Mouse (Mus musculus) lung, embryonic 14.5 days (tissue): ENCODE data around the gene Commd7. TPM values are rescaled to one million over a fixed set of nuclear protein-coding genes. Genes with fewer than 3 reads are reported as not detected.

ENCODE experiments used
- ATAC-seq: fragments of 200-750 bp; cut with Nextera tagmentation; 2 replicates; pipeline ENCODE4 v1.8.0; 2017; ENCODE audit warnings: mild to moderate bottlenecking, moderate TSS enrichment, moderate library complexity; ENCODE audit not compliant: insufficient read depth
- DNase-seq: peaks from one replicate; pipeline ENCODE4 v3.0.0-alpha.2; 2015
- H3K27ac ChIP-seq: fragments of 300-500 bp; sonication (generic); 2 replicates; pipeline ENCODE4 v1.5.1; 2014; ENCODE audit warnings: low read depth, mild to moderate bottlenecking, moderate library complexity
- H3K27me3 ChIP-seq: fragments of 300-500 bp; sonication (generic); 2 replicates; pipeline ENCODE4 v1.6.1; 2014; ENCODE audit warnings: low read length, control low read depth; ENCODE audit not compliant: insufficient read depth
- H3K36me3 ChIP-seq: fragments of 300-500 bp; sonication (generic); 2 replicates; pipeline ENCODE4 v1.6.1; 2014; ENCODE audit warnings: control low read depth; ENCODE audit not compliant: insufficient read depth
- H3K4me1 ChIP-seq: fragments of 300-500 bp; sonication (generic); 2 replicates; pipeline ENCODE4 v1.6.1; 2014; ENCODE audit warnings: antibody characterized with exemption, control low read depth; ENCODE audit not compliant: insufficient read depth
- H3K4me2 ChIP-seq: fragments of 300-500 bp; sonication (generic); 2 replicates; pipeline ENCODE4 v1.6.1; 2014; ENCODE audit warnings: mild to moderate bottlenecking
- H3K4me3 ChIP-seq: fragments of 300-500 bp; sonication (generic); 2 replicates; pipeline ENCODE4 v1.5.1; 2014; ENCODE audit warnings: low read depth, low read length
- H3K9ac ChIP-seq: fragments of 300-500 bp; sonication (generic); 2 replicates; pipeline ENCODE4 v1.6.1; 2014
- H3K9me3 ChIP-seq: fragments of 300-500 bp; sonication (generic); 2 replicates; pipeline ENCODE4 v1.6.1; 2016; ENCODE audit warnings: low read depth, low read length, control low read depth
- CTCF ChIP-seq: IDR thresholded peaks from 2 replicates; pipeline ENCODE4 v1.5.1; 2016; ENCODE audit warnings: antibody characterized with exemption, low read depth
- WGBS: fragments of 180-500 bp; shearing (Covaris S2); extraction: QIAGEN DNeasy Blood & Tissue Kit; methylation state at CpG from one replicate; pipeline ENCODE4 v1.1.7; 2014; 5-methylcytosine and 5-hydroxymethylcytosine counted together
- polyA plus RNA-seq: library from polyadenylated mRNA; unstranded; fragments of >200 nt; fragmentation: Nextera tagmentation; extraction: Ambion mirVana; gene quantifications from 2 replicates; pipeline ENCODE4 v1.2.1, GENCODE M21; 2014

The Commd7 gene
- polyA plus RNA-seq, 1 experiment from 2014 or later, result 70.9 TPM

GRCm38 (mm10) chr2:153648773-153649297 is 16.3 kb upstream of the Commd7 start:
- no peak for TF ChIP-seq CTCF
- Histone ChIP-seq H3K4me2 (peak overlapping the region; percentile 93), H3K27ac (no peak overlapping the region), H3K4me3 (peak overlapping the region; percentile 67), H3K36me3 (no peaks in the 10 kb centered on the region), H3K9ac (peak overlapping the region; percentile 72), H3K9me3 (no peaks in the 10 kb centered on the region), H3K4me1 (0 out of 2 replicates have a peak, but pooled peaks cover 9% of the 10 kb centered on the region), H3K27me3 (no peaks in the 10 kb centered on the region)
- ATAC-seq (peak; percentile 1; the same call in 1 of the 2 replicates), DNase-seq (no peak)
- 15% methylated on average over 14 of the region's 14 CpGs for WGBS

GRCm38 (mm10) chr2:153642999-153643398 is 10.4 kb upstream of the Commd7 start:
- TF ChIP-seq CTCF, result no peak
- H3K9me3 ChIP-seq, result no peaks in the 10 kb centered on the region
- H3K4me1 ChIP-seq, result no peaks in the 10 kb centered on the region
- H3K4me2 ChIP-seq, result no peak overlapping the region
- no peaks in the 10 kb centered on the region for H3K36me3 ChIP-seq
- no peak overlapping the region for H3K9ac ChIP-seq
- 42% methylated on average over 6 of the region's 6 CpGs for WGBS
- ATAC-seq, result no peak
- no peak overlapping the region for H3K27ac ChIP-seq
- no peak overlapping the region for H3K4me3 ChIP-seq
- DNase-seq, result no peak
- no peaks in the 10 kb centered on the region for H3K27me3 ChIP-seq

- Histone ChIP-seq H3K4me1 (no peaks in the 10 kb centered on the region), H3K4me2 (no peak overlapping the region), H3K9me3 (no peaks in the 10 kb centered on the region), H3K27me3 (no peaks in the 10 kb centered on the region), H3K4me3 (no peak overlapping the region), H3K9ac (no peak overlapping the region), H3K36me3 (no peaks in the 10 kb centered on the region), H3K27ac (no peak overlapping the region)
- WGBS, result 13% methylated on average over 3 of the region's 3 CpGs
- TF ChIP-seq CTCF, result no peak
- DNase-seq (peak; percentile 4), ATAC-seq (no peak)
Observed at GRCm38 (mm10) chr2:153642496-153642895, 9.9 kb upstream of the Commd7 start.

GRCm38 (mm10) chr2:153638977-153639680 is 6.5 kb upstream of the Commd7 start:
- H3K27me3 ChIP-seq, result no peaks in the 10 kb centered on the region
- no peak overlapping the region for H3K9ac ChIP-seq
- TF ChIP-seq CTCF, result no peak
- H3K4me3 ChIP-seq, result no peak overlapping the region
- H3K4me2 ChIP-seq, result no peak overlapping the region
- H3K4me1 ChIP-seq, result no peaks in the 10 kb centered on the region
- ATAC-seq, result no peak
- H3K27ac ChIP-seq, result no peak overlapping the region
- WGBS, result 23% methylated on average over 15 of the region's 15 CpGs
- no peaks in the 10 kb centered on the region for H3K36me3 ChIP-seq
- no peaks in the 10 kb centered on the region for H3K9me3 ChIP-seq
- no peak for DNase-seq

GRCm38 (mm10) chr2:153633259-153633658 is 678 bp upstream of the Commd7 start:
- H3K4me3 ChIP-seq, result no peak overlapping the region
- H3K9ac ChIP-seq, result no peak overlapping the region
- no peaks in the 10 kb centered on the region for H3K9me3 ChIP-seq
- no peak for TF ChIP-seq CTCF
- H3K4me1 ChIP-seq, result 0 out of 2 replicates have a peak, but pooled peaks cover 4% of the 10 kb centered on the region
- H3K4me2 ChIP-seq, result peak overlapping the region; percentile 70; the same call in 1 of the 2 replicates
- DNase-seq, result no peak
- H3K36me3 ChIP-seq, result peaks cover 11% of the 10 kb centered on the region; the same call in 1 of the 2 replicates
- WGBS, result 55% methylated on average over 5 of the region's 5 CpGs
- H3K27me3 ChIP-seq, result no peaks in the 10 kb centered on the region
- no peak overlapping the region for H3K27ac ChIP-seq
- no peak for ATAC-seq

- peak; percentile 50; the same call in 1 of the 2 replicates for ATAC-seq
- 17% methylated on average over 2 of the region's 2 CpGs for WGBS
Observed at GRCm38 (mm10) chr2:153632871-153633226, 268 bp upstream of the Commd7 start.

GRCm38 (mm10) chr2:153630950-153631349 is 1.6 kb downstream of the Commd7 start:
- ATAC-seq, result no peak
- no peak overlapping the region for H3K9ac ChIP-seq
- no peaks in the 10 kb centered on the region for H3K9me3 ChIP-seq
- WGBS, result 86% methylated on average over 3 of the region's 3 CpGs
- TF ChIP-seq CTCF, result no peak
- no peak overlapping the region for H3K4me3 ChIP-seq
- peaks cover 32% of the 10 kb centered on the region for H3K36me3 ChIP-seq
- no peak for DNase-seq
- no peak overlapping the region for H3K4me2 ChIP-seq
- no peak overlapping the region for H3K27ac ChIP-seq
- H3K27me3 ChIP-seq, result no peaks in the 10 kb centered on the region
- 0 out of 2 replicates have a peak, but pooled peaks cover 4% of the 10 kb centered on the region for H3K4me1 ChIP-seq

More at GRCm38 (mm10) chr2:153632871-153633226, 268 bp upstream of the Commd7 start:
- H3K9ac ChIP-seq, result peak overlapping the region; percentile 94
- H3K27ac ChIP-seq, result no peak overlapping the region; the same call in 1 of the 2 replicates
- H3K4me2 ChIP-seq, result peak overlapping the region; percentile 70
- DNase-seq, result no peak
- H3K4me3 ChIP-seq, result peak overlapping the region; percentile 80
- TF ChIP-seq CTCF, result no peak
- peaks cover 15% of the 10 kb centered on the region; the same call in 1 of the 2 replicates for H3K36me3 ChIP-seq
- H3K27me3 ChIP-seq, result no peaks in the 10 kb centered on the region
- no peaks in the 10 kb centered on the region for H3K9me3 ChIP-seq
- 0 out of 2 replicates have a peak, but pooled peaks cover 4% of the 10 kb centered on the region for H3K4me1 ChIP-seq
